Mouse (Mus musculus): Measurements from ENCODE around the gene Tmcc2.

Tmcc2 gene

GRCm38 (mm10) chr1:132390691-132391579 lies at the start of gene Tmcc2:
Gene Tmcc2 (minus strand): TSS chr1:132391281.
- no peak for DNase-seq (ENCODE audit: low spot score in 2 of 2)

- no peak for DNase-seq (ENCODE audit: low spot score in 2 of 2)
Measured at GRCm38 (mm10) chr1:132437389-132437788, 46.3 kb upstream of the Tmcc2 start.

GRCm38 (mm10) chr1:132436960-132437359 lies 45.9 kb upstream of the Tmcc2 start:
- peak in 1 of 2 experiments; percentile 54 for DNase-seq (ENCODE audit: low spot score in 2 of 2)

- DNase-seq (ENCODE audit: low spot score in 2 of 2), result peak; percentile 17 to 56
Measured at GRCm38 (mm10) chr1:132436320-132436958, 45.4 kb upstream of the Tmcc2 start.

- DNase-seq (ENCODE audit: low spot score in 2 of 2), result no peak
Measured at GRCm38 (mm10) chr1:132434032-132434431, 43.0 kb upstream of the Tmcc2 start.

- no peak for DNase-seq (ENCODE audit: low spot score in 2 of 2)
Measured at GRCm38 (mm10) chr1:132433349-132433748, 42.3 kb upstream of the Tmcc2 start.

GRCm38 (mm10) chr1:132431716-132432115 lies 40.6 kb upstream of the Tmcc2 start:
- DNase-seq (ENCODE audit: low spot score in 2 of 2), result peak in 1 of 2 experiments; percentile 10

- no peak for DNase-seq (ENCODE audit: low spot score in 2 of 2)
Measured at GRCm38 (mm10) chr1:132430818-132431217, 39.7 kb upstream of the Tmcc2 start.

- no peak for DNase-seq (ENCODE audit: low spot score in 2 of 2)
Measured at GRCm38 (mm10) chr1:132425600-132425999, 34.5 kb upstream of the Tmcc2 start.

- no peak for DNase-seq (ENCODE audit: low spot score in 2 of 2)
Measured at GRCm38 (mm10) chr1:132422912-132423696, 32.0 kb upstream of the Tmcc2 start.

GRCm38 (mm10) chr1:132420662-132421061 lies 29.6 kb upstream of the Tmcc2 start:
- DNase-seq (ENCODE audit: low spot score in 2 of 2), result no peak

- DNase-seq (ENCODE audit: low spot score in 2 of 2), result no peak
Measured at GRCm38 (mm10) chr1:132420206-132420605, 29.1 kb upstream of the Tmcc2 start.

GRCm38 (mm10) chr1:132417319-132418251 lies 26.5 kb upstream of the Tmcc2 start, which contains the start of gene Dstyk:
Gene Dstyk (plus strand): TSS chr1:132417555.
- DNase-seq (ENCODE audit: low spot score in 2 of 2), result peak; percentile 94 to 95

- no peak for DNase-seq (ENCODE audit: low spot score in 2 of 2)
Measured at GRCm38 (mm10) chr1:132416943-132417290, 25.8 kb upstream of the Tmcc2 start.

GRCm38 (mm10) chr1:132416244-132416942 lies 25.3 kb upstream of the Tmcc2 start:
- DNase-seq (ENCODE audit: low spot score in 2 of 2), result peak in 1 of 2 experiments; percentile 21

- DNase-seq (ENCODE audit: low spot score in 2 of 2), result no peak
Measured at GRCm38 (mm10) chr1:132410657-132411056, 19.6 kb upstream of the Tmcc2 start.

- no peak for DNase-seq (ENCODE audit: low spot score in 2 of 2)
Measured at GRCm38 (mm10) chr1:132401843-132402242, 10.8 kb upstream of the Tmcc2 start.

- DNase-seq (ENCODE audit: low spot score in 2 of 2), result no peak
Measured at GRCm38 (mm10) chr1:132400538-132400937, 9.5 kb upstream of the Tmcc2 start.

- no peak for DNase-seq (ENCODE audit: low spot score in 2 of 2)
Measured at GRCm38 (mm10) chr1:132396705-132397104, 5.6 kb upstream of the Tmcc2 start.

- no peak for DNase-seq (ENCODE audit: low spot score in 2 of 2)
Measured at GRCm38 (mm10) chr1:132392872-132393271, 1.8 kb upstream of the Tmcc2 start.

Measured in heart, adult 9 months (tissue).